Mouse (Mus musculus): ENCODE data around the gene Rab17.

- TF ChIP-seq CTCF (IDR thresholded peaks at IDR 0.05; ENCODE audit: low read depth), result no peak
- no peak for TF ChIP-seq EP300 (IDR thresholded peaks at IDR 0.05; ENCODE audit: low read depth)
These were observed 16.7 kb downstream of the Rab17 start, which contains the start of gene Prlh for GRCm38 (mm10) chr1:90952808-90953207.
